Mouse (Mus musculus) CH12.LX (cell line): ENCODE data around the gene Mob3b. TPM values are rescaled to one million over a fixed set of nuclear protein-coding genes. Genes with fewer than 3 reads are reported as not detected.

Experiments
- DNase-seq: peaks from one replicate; pipeline ENCODE4 v3.0.0-alpha.2; 2013; ENCODE audit errors: extremely low read depth
- H3K27ac ChIP-seq: 2 replicates; pipeline ENCODE4 v1.5.1; 2012; ENCODE audit warnings: low read depth, mild to moderate bottlenecking, control low read depth, moderate library complexity; ENCODE audit not compliant: insufficient read depth
- H3K27me3 ChIP-seq: replicated peaks from 2 replicates; pipeline ENCODE3; 2012; ENCODE audit warnings: inconsistent platforms
- H3K36me3 ChIP-seq, 2 experiments: replicated peaks in 1 of 2; 2 replicates each; pipeline versions ENCODE3 to v1.6.1; 2012; ENCODE audit warnings: inconsistent platforms in 1 of 2, low read length in 1 of 2, mild to moderate bottlenecking in 1 of 2, mixed read lengths in 1 of 2, moderate library complexity in 1 of 2; ENCODE audit not compliant: control insufficient read depth in 1 of 2, insufficient read depth in 1 of 2
- H3K4me1 ChIP-seq, 2 experiments: 2 replicates each; pipeline ENCODE4 v1.6.1; 2012; ENCODE audit warnings: inconsistent platforms in 1 of 2, moderate library complexity in 1 of 2; ENCODE audit not compliant: insufficient read depth in 2 of 2, control insufficient read depth in 1 of 2
- H3K4me2 ChIP-seq: 2 replicates; pipeline ENCODE4 v1.6.1; 2012; ENCODE audit warnings: low read depth, mild to moderate bottlenecking, control low read depth; ENCODE audit not compliant: poor library complexity, insufficient read depth, severe bottlenecking
- H3K4me3 ChIP-seq, 3 experiments: fragments of 150-350 bp in 1 of 3; sonication (generic) in 1 of 3; replicated peaks in 1 of 3; 2 replicates each; pipeline versions ENCODE3 to v1.5.1; 2011 to 2012; ENCODE audit warnings: low read depth in 2 of 3, low read length in 2 of 3, mild to moderate bottlenecking in 2 of 3, moderate library complexity in 2 of 3, control low read depth in 1 of 3, improper control_type of control experiment in 1 of 3, inconsistent platforms in 1 of 3, mixed read lengths in 1 of 3; ENCODE audit not compliant: poor library complexity in 1 of 3
- H3K79me2 ChIP-seq: replicated peaks from 2 replicates; pipeline ENCODE4 v1.6.1; 2012; ENCODE audit warnings: mild to moderate bottlenecking, moderate library complexity; ENCODE audit not compliant: control insufficient read depth, poor library complexity, insufficient read depth, severe bottlenecking; ENCODE audit errors: extremely low read depth
- H3K9ac ChIP-seq: 2 replicates; pipeline ENCODE4 v1.6.1; 2012; ENCODE audit warnings: low read depth, mild to moderate bottlenecking, control low read depth, moderate library complexity; ENCODE audit not compliant: insufficient read depth
- H3K9me3 ChIP-seq: replicated peaks from 2 replicates; pipeline ENCODE3; 2012; ENCODE audit warnings: low read length, inconsistent platforms, mixed read lengths
- BHLHE40 ChIP-seq: IDR thresholded peaks from 2 replicates; pipeline ENCODE4 v1.6.1; 2011; ENCODE audit warnings: mild to moderate bottlenecking, low read depth, low read length, improper control_type of control experiment
- CHD1 ChIP-seq: IDR thresholded peaks from 2 replicates; pipeline ENCODE4 v1.6.1; 2012; ENCODE audit warnings: low read depth, low read length, improper control_type of control experiment, inconsistent platforms
- CHD2 ChIP-seq: IDR thresholded peaks from 2 replicates; pipeline ENCODE4 v1.6.1; 2011; ENCODE audit warnings: low read length, improper control_type of control experiment
- ELF1 ChIP-seq: IDR thresholded peaks from 2 replicates; pipeline ENCODE4 v1.6.1; 2014; ENCODE audit warnings: low read depth, mild to moderate bottlenecking, inconsistent platforms, low read length, improper control_type of control experiment
- EP300 ChIP-seq: IDR thresholded peaks from 2 replicates; pipeline ENCODE4 v1.6.1; 2011; ENCODE audit warnings: low read length, improper control_type of control experiment
- HCFC1 ChIP-seq: IDR thresholded peaks from 2 replicates; pipeline ENCODE4 v1.6.1; 2012; ENCODE audit warnings: low read depth, mild to moderate bottlenecking, inconsistent platforms, low read length, improper control_type of control experiment
- IRF4 ChIP-seq: IDR thresholded peaks from 2 replicates; pipeline ENCODE4 v1.6.1; 2014; ENCODE audit warnings: low read depth, mild to moderate bottlenecking, inconsistent platforms, low read length, improper control_type of control experiment
- JUN ChIP-seq: IDR thresholded peaks from 2 replicates; pipeline ENCODE4 v1.6.1; 2011; ENCODE audit warnings: low read depth, mild to moderate bottlenecking, low read length, improper control_type of control experiment, moderate library complexity; ENCODE audit not compliant: insufficient read depth
- KAT2A ChIP-seq: IDR thresholded peaks from 2 replicates; pipeline ENCODE4 v1.6.1; 2012; ENCODE audit warnings: low read length, improper control_type of control experiment, inconsistent platforms; ENCODE audit not compliant: insufficient replicate concordance
- MAFK ChIP-seq: IDR thresholded peaks from 2 replicates; pipeline ENCODE4 v1.6.1; 2011; ENCODE audit warnings: low read length, improper control_type of control experiment; ENCODE audit not compliant: insufficient replicate concordance
- MAZ ChIP-seq: IDR thresholded peaks from 2 replicates; pipeline ENCODE4 v1.6.1; 2012; ENCODE audit warnings: low read depth, mild to moderate bottlenecking, inconsistent platforms, low read length, improper control_type of control experiment, moderate library complexity
- SMC3 ChIP-seq: IDR thresholded peaks from 2 replicates; pipeline ENCODE4 v1.6.1; 2011; ENCODE audit warnings: low read depth, low read length, improper control_type of control experiment
- TBP ChIP-seq: conservative IDR thresholded peaks from 2 replicates; pipeline ENCODE4 v1.6.1; 2011; ENCODE audit warnings: low read depth, low read length, improper control_type of control experiment
- TCF12 ChIP-seq: IDR thresholded peaks from 2 replicates; pipeline ENCODE4 v1.6.1; 2014; ENCODE audit warnings: low read depth, mild to moderate bottlenecking, inconsistent platforms, low read length, improper control_type of control experiment
- UBTF ChIP-seq: IDR thresholded peaks from 2 replicates; pipeline ENCODE4 v1.6.1; 2012; ENCODE audit warnings: low read depth, mild to moderate bottlenecking, inconsistent platforms, low read length, improper control_type of control experiment, moderate library complexity
- ZMIZ1 ChIP-seq: IDR thresholded peaks from 2 replicates; pipeline ENCODE4 v1.6.1; 2012; ENCODE audit warnings: low read depth, mild to moderate bottlenecking, inconsistent platforms, low read length, improper control_type of control experiment
- ZNF384 ChIP-seq: IDR thresholded peaks from 2 replicates; pipeline ENCODE4 v1.6.1; 2012; ENCODE audit warnings: low read depth, low read length, improper control_type of control experiment, inconsistent platforms
- dilution Hi-C: fragments of 300-500 bp; cut with MboI; formaldehyde crosslinking; loops from 2 replicates; pipeline ENCODE4 v1.14.3; 2020; ENCODE audit warnings: low sequenced_read_pairs; ENCODE audit not compliant: extremely low pct_unique_long_range_greater_than_20kb, extremely low pct_ligation_motif_present
- in situ Hi-C: fragments of 300-500 bp; cut with MboI; formaldehyde crosslinking; loops from 3 replicates; pipeline ENCODE4 v1.14.3; 2019; ENCODE audit warnings: low sequenced_read_pairs, low pct_ligation_motif_present, low pct_unique_long_range_greater_than_20kb, mixed read lengths
- polyA plus RNA-seq: library from polyadenylated mRNA; unstranded; fragments of >175 nt; gene quantifications from 2 replicates; pipeline ENCODE4 v1.2.1, GENCODE M21; 2012; ENCODE audit warnings: low read depth; ENCODE audit not compliant: insufficient read length
- total RNA-seq, 2 experiments: library from RNA; depleted of rRNA; stranded (reverse); fragments of 300-350 nt in 1 of 2; fragments of >200 nt in 1 of 2; gene quantifications; 2 replicates each; pipeline ENCODE4 v1.2.3; 2012 to 2014

Gene Mob3b
- total and polyA plus RNA-seq, 3 experiments, result 3.5 to 11.7 (median 11.0) TPM

DNA sequence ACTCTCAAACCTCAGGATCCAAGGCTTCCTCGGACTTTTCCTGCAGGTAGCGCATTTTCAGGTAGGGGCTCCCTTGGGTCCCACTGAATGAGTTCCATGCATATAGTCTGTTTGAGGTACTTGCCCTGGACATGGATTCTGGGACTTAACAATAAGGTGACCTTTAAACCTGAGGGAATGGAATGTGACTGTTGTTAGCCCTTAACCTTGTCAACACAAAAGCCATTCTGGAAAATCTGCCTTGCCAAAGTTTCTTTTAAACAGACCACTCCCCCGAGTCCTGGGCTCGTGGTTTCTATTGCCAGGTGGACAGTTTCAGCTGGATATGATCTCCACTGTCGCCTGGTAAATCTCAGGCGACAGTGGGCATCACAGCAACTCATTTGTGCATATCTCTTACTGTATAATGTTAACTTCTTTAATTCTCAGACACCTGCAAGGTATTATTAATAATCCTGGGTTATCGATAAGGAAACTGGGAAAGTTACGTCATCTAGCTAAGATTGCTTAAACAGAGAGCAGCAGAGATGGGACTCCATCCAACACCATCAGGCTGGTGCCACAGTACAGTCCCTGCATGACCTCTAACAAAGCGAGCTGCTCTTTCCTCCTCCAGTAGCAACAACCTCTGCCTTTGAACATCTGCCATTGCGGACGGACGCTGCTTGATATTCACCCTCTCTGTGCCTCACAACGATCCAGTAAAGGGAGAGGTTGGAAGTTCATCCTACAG, 43.6 kb downstream of the Mob3b start:
- in situ Hi-C loops, result no loop called here
- peaks cover 9% of the 10 kb centered on the region for H3K9me3 ChIP-seq
- peaks cover 0 to 33% of the 10 kb centered on the region in 2 experiments for H3K36me3 ChIP-seq
- TF ChIP-seq SMC3, result no peak
- no peak for TF ChIP-seq UBTF
- TF ChIP-seq ZNF384, result no peak
- no peaks in the 10 kb centered on the region for H3K79me2 ChIP-seq
- H3K4me3 ChIP-seq, result no peak overlapping the region
- peaks cover 20 to 63% of the 10 kb centered on the region in 2 experiments for H3K4me1 ChIP-seq
- no peak overlapping the region for H3K27ac ChIP-seq
- dilution Hi-C loops, result no loop called here
- no peak for DNase-seq
- H3K4me2 ChIP-seq, result no peak overlapping the region
- no peak overlapping the region for H3K9ac ChIP-seq
- no peaks in the 10 kb centered on the region for H3K27me3 ChIP-seq

DNA sequence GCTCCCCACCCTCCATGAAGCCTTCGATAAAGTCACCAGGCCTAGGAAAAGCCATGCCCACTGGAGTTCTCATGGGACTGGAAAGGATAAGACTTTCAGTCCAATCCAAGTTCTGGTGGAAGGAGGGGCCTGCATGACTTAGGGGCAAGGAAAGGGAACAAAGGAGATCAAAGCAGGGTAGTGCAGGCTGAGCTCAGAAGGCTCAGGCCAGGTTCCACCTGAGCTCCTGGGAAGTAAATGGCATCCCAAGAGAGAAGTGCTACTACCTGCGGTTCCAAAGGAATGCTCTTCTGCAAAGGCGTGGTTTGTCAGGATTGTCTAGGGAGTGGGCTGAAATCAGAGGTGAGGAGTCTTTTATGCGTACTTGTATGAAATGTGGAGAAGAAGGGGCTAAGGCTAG, 44.8 kb downstream of the Mob3b start:
- H3K36me3 ChIP-seq, result peaks cover 0 to 34% of the 10 kb centered on the region in 2 experiments
- no peak overlapping the region for H3K4me2 ChIP-seq
- TF ChIP-seq IRF4 (no peak), MAZ (no peak), EP300 (no peak), TBP (no peak), CHD2 (no peak), ZNF384 (no peak), BHLHE40 (no peak), ELF1 (no peak), HCFC1 (no peak), JUN (no peak), ZMIZ1 (no peak), MAFK (no peak), KAT2A (no peak), TCF12 (no peak), UBTF (no peak), CHD1 (no peak)
- peaks cover 18 to 58% of the 10 kb centered on the region in 2 experiments for H3K4me1 ChIP-seq
- dilution Hi-C loops, result no loop called here
- H3K9me3 ChIP-seq, result peaks cover 4% of the 10 kb centered on the region
- no peaks in the 10 kb centered on the region for H3K79me2 ChIP-seq
- H3K27me3 ChIP-seq, result no peaks in the 10 kb centered on the region
- in situ Hi-C loops, result no loop called here
- DNase-seq, result no peak
- no peak overlapping the region for H3K27ac ChIP-seq
- no peak overlapping the region for H3K4me3 ChIP-seq
- no peak overlapping the region for H3K9ac ChIP-seq
